Mouse (Mus musculus) spleen, adult 2 months (tissue): Measurements from ENCODE around the gene Dnah8.

Experiments
- CTCF ChIP-seq: fragments of 200-500 bp; IDR thresholded peaks from 2 replicates; pipeline ENCODE4 v1.5.1; 2011; ENCODE audit warnings: mild to moderate bottlenecking, inconsistent platforms; ENCODE audit not compliant: insufficient read depth, insufficient read length, insufficient replicate concordance; ENCODE audit errors: extremely low read depth
- POLR2A ChIP-seq: fragments of 200-500 bp; IDR thresholded peaks from 2 replicates; pipeline ENCODE4 v1.6.1; 2011; ENCODE audit warnings: low read depth, low read length, inconsistent platforms

GRCm38 (mm10) chr17:30679612-30680011, 55.5 kb downstream of the Dnah8 start:
- TF ChIP-seq POLR2A (no peak), CTCF (no peak)
